Mouse (Mus musculus) heart, adult 2 months (tissue): ENCODE results near the gene Olfr1015. TPM values are rescaled to one million over a fixed set of nuclear protein-coding genes. Genes with fewer than 3 reads are reported as not detected.

Experiments
- DNase-seq, 2 experiments: peaks; one replicate each; pipeline ENCODE4 v3.0.0; 2021
- H3K27ac ChIP-seq: fragments of 200-600 bp; 2 replicates; pipeline ENCODE4 v1.8.1; 2022
- H3K27me3 ChIP-seq: fragments of 200-500 bp; 2 replicates; pipeline ENCODE4 v1.6.1; 2012; ENCODE audit warnings: mild to moderate bottlenecking, low read length, inconsistent platforms, mixed read lengths; ENCODE audit not compliant: control insufficient read depth, insufficient read depth
- H3K36me3 ChIP-seq: fragments of 200-500 bp; 2 replicates; pipeline ENCODE4 v1.6.1; 2012; ENCODE audit warnings: low read length, inconsistent platforms; ENCODE audit not compliant: control insufficient read depth, insufficient read depth
- H3K4me1 ChIP-seq: fragments of 200-500 bp; 2 replicates; pipeline ENCODE4 v1.6.1; 2011; ENCODE audit warnings: low read length; ENCODE audit not compliant: control insufficient read depth, insufficient read depth
- H3K4me3 ChIP-seq: fragments of 200-600 bp; 2 replicates; pipeline ENCODE4 v1.8.1; 2022
- H3K79me2 ChIP-seq: fragments of 200-500 bp; replicated peaks from 2 replicates; pipeline ENCODE4 v1.6.1; 2012; ENCODE audit warnings: mild to moderate bottlenecking, inconsistent platforms, low read length, moderate library complexity, mixed read lengths; ENCODE audit not compliant: control insufficient read depth, insufficient read depth
- H3K9ac ChIP-seq: fragments of 200-500 bp; 2 replicates; pipeline ENCODE4 v1.6.1; 2012; ENCODE audit warnings: low read depth, mild to moderate bottlenecking, control low read depth, inconsistent platforms, low read length, mixed read lengths
- CTCF ChIP-seq: fragments of 200-600 bp; IDR thresholded peaks from 2 replicates; pipeline ENCODE4 v1.8.1; 2022; ENCODE audit warnings: antibody characterized with exemption, mild to moderate bottlenecking, moderate library complexity
- EP300 ChIP-seq: fragments of 200-500 bp; IDR thresholded peaks from 2 replicates; pipeline ENCODE4 v1.6.1; 2011; ENCODE audit warnings: low read depth, low read length, control low read depth; ENCODE audit not compliant: insufficient read depth
- POLR2A ChIP-seq: fragments of 200-500 bp; IDR thresholded peaks from 2 replicates; pipeline ENCODE4 v1.6.1; 2011; ENCODE audit warnings: mild to moderate bottlenecking, low read depth, low read length, control low read depth; ENCODE audit not compliant: insufficient read depth
- WGBS: fragments of 180-500 bp; shearing (Covaris S2); methylation state at CpG from one replicate; pipeline ENCODE4 v1.1.7; 2018; 5-methylcytosine and 5-hydroxymethylcytosine counted together
- intact Hi-C: fragments of 180-260 bp; cut with DNase I; formaldehyde crosslinking; loops from one replicate; pipeline ENCODE4 v1.15.1; 2025
- long read RNA-seq: library from polyadenylated mRNA; stranded (forward); transcript quantifications from one replicate; pipeline ENCODE4 v2.0.0, GENCODE M21; 2021
- polyA plus RNA-seq: library from polyadenylated mRNA; depleted of rRNA; stranded (reverse); fragments of >200 nt; gene quantifications from 2 replicates; pipeline ENCODE4 v1.2.3, GENCODE M21; 2012; rRNA removed
- total RNA-seq, 2 experiments: library from RNA; stranded (reverse); gene quantifications; 2 replicates each; pipeline ENCODE4 v1.2.3; 2021

The Olfr1015 gene
- total RNA-seq = not detected
- polyA plus RNA-seq = not detected in 2 replicates
- long read RNA-seq = 0 reads

DNA sequence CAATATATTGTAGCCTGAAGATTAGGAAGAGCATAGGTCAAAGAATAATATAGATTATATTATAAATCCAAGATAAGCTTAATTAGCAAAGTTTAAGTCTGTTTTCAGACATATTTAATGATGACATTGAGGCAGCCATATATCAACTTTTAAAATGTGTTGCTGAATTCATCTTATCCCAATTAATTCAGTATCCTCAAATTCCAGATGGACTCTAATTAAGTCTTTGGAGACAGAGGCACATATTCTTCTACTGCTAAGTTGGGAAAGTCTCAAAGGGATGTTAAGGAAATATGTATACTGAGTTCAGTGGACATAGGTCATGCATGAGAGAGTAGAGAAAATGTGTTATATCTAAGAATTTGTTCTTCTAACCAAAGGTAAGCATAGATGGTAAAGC lies at the start of gene Olfr1015:
Olfr1015 (plus strand) TSS at position 301 of the 400 bp plus-strand sequence.
- H3K4me3 ChIP-seq = no peak within 1 kb of the TSS
- no peak for DNase-seq
- no peak within 1 kb of the TSS for H3K27ac ChIP-seq
- TF ChIP-seq POLR2A = no peak
- TF ChIP-seq CTCF = no peak
- no peak for TF ChIP-seq EP300
- H3K9ac ChIP-seq = no peak within 1 kb of the TSS
- no peaks in the 10 kb centered on the region for H3K4me1 ChIP-seq
- no peaks in the 10 kb centered on the region for H3K79me2 ChIP-seq
- H3K36me3 ChIP-seq = no peaks in the 10 kb centered on the region
- intact Hi-C loops = no loop called here
- no peaks in the 10 kb centered on the region for H3K27me3 ChIP-seq

DNA sequence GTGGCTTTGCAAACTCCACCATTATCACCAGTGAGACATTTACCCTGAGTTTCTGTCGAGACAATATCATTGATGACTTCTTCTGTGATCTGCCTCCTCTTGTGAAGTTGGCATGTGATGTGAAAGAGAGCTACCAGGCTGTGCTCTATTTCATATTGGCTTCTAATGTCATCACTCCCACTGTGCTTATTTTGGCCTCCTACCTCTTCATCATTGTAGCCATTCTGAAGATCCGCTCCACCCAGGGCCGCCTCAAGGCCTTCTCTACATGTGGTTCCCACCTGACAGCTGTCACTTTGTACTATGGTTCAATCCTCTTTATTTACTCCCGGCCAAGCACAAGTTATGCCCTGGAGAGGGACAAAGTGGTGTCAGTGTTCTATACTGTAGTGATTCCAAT lies 28.0 kb upstream of the Olfr1015 start:
- intact Hi-C loops = no loop called here
- TF ChIP-seq POLR2A = no peak
- no peak for TF ChIP-seq CTCF
- TF ChIP-seq EP300 = no peak
- WGBS = 72% methylated on average over 4 of the region's 4 CpGs
- no peaks in the 10 kb centered on the region for H3K4me1 ChIP-seq
- DNase-seq = no peak
- no peak overlapping the region for H3K9ac ChIP-seq
- no peaks in the 10 kb centered on the region for H3K27me3 ChIP-seq
- H3K36me3 ChIP-seq = no peaks in the 10 kb centered on the region
- no peak overlapping the region for H3K4me3 ChIP-seq
- H3K79me2 ChIP-seq = no peaks in the 10 kb centered on the region
- no peak overlapping the region for H3K27ac ChIP-seq

DNA sequence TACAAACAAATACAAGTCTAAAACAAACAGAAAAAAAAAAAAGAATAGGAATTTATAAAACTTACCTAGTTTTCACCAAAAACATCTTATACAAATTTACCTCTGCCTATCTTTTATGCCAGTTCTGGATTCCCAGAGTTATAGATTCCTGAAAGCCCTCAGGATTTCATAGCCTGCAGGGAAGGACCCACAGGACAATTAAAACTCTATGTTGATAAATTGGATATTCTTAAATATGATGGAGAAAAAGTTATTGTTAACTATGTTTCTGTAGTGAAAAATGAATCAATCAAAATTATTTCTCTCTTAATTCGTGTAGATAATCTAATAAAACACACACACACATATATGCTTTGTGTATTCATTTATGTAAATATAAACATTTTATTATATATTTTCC lies 19.2 kb upstream of the Olfr1015 start, which contains the start of gene Olfr1012:
Olfr1012 (minus strand) TSS at position 101 of the 400 bp plus-strand sequence.
- DNase-seq = no peak
- no peaks in the 10 kb centered on the region for H3K4me1 ChIP-seq
- intact Hi-C loops = no loop called here
- no peaks in the 10 kb centered on the region for H3K36me3 ChIP-seq
- no peaks in the 10 kb centered on the region for H3K27me3 ChIP-seq
- TF ChIP-seq EP300 = no peak
- no peak for TF ChIP-seq POLR2A
- TF ChIP-seq CTCF = no peak
- no peak within 1 kb of the TSS for H3K4me3 ChIP-seq
- no peak within 1 kb of the TSS for H3K27ac ChIP-seq
- WGBS = 35% methylated on average over 1 of the region's 1 CpGs
- H3K9ac ChIP-seq = no peak within 1 kb of the TSS
- H3K79me2 ChIP-seq = no peaks in the 10 kb centered on the region

DNA sequence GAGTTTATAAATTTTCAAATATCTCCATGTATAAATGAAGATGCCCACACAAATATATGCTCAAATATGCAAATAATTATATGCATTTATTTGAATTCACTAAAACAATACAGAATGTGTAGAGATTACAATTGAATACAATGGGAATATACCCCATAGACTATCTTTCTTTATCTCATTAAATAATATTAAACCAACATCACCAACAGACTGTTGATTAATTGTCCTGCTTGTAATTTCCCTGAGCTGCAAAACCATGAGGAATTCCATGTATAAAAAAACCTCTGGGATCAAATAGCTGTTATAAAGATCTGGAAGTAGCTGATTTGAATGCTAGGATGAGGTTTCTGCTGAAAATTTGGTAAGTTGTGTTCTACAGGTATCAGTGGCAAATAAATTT lies 15.0 kb upstream of the Olfr1015 start, which contains the start of gene Olfr1013:
Olfr1013 (plus strand) TSS at position 301 of the 400 bp plus-strand sequence.
- DNase-seq = no peak
- Histone ChIP-seq H3K9ac (no peak within 1 kb of the TSS), H3K36me3 (no peaks in the 10 kb centered on the region), H3K4me3 (no peak within 1 kb of the TSS), H3K27me3 (no peaks in the 10 kb centered on the region), H3K79me2 (no peaks in the 10 kb centered on the region), H3K27ac (no peak within 1 kb of the TSS), H3K4me1 (no peaks in the 10 kb centered on the region)
- TF ChIP-seq EP300 (no peak), POLR2A (no peak)
- intact Hi-C loops = no loop called here

DNA sequence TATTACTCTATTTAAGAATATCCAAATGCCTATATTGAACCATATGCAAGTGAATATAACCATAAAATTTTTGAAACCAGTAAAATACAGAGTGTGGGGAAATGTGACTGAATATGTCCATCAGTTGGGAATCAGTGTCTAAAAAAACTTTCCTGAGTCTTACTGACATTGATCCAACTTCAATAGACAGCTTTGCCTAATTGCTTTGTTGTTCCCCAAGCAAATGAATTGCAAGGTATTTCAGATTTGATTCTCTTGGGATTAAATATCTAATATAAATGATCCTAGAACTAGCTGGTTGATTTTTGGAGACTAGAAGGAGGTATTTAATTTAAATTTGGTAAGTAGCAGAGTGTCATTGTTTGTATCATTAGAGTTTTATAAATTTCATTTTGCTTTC lies 9.4 kb upstream of the Olfr1015 start, which contains the start of gene Olfr1014:
Olfr1014 (plus strand) TSS at position 301 of the 400 bp plus-strand sequence.
- Histone ChIP-seq H3K27ac (no peak within 1 kb of the TSS), H3K36me3 (no peaks in the 10 kb centered on the region), H3K27me3 (no peaks in the 10 kb centered on the region), H3K4me1 (no peaks in the 10 kb centered on the region), H3K4me3 (no peak within 1 kb of the TSS), H3K9ac (no peak within 1 kb of the TSS), H3K79me2 (no peaks in the 10 kb centered on the region)
- no peak for DNase-seq
- no peak for TF ChIP-seq POLR2A
- no peak for TF ChIP-seq CTCF
- no peak for TF ChIP-seq EP300
- intact Hi-C loops = no loop called here

DNA sequence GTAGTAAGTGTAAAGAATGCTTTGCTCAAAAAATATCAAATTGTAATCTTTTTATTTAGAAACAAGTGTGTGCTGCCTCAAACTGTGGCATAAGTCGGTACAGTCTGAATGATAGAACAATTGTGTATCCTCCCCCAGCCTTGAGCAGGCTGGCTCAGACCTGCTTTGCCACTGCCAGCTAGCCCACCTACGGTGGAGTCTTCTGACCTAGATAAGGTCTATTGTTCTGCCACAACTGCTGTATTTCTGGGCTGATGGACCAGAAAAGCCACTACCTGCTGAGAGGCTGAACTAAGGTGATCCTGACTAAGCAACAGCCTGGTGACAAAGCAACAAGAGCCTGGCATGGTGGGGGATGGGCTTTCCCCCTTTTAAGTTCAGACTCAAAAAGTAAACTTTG lies 10.5 kb downstream of the Olfr1015 start:
- no peak overlapping the region for H3K4me3 ChIP-seq
- DNase-seq = no peak
- no peaks in the 10 kb centered on the region for H3K79me2 ChIP-seq
- H3K36me3 ChIP-seq = no peaks in the 10 kb centered on the region
- intact Hi-C loops = no loop called here
- H3K4me1 ChIP-seq = no peaks in the 10 kb centered on the region
- WGBS = 65% methylated on average over 2 of the region's 2 CpGs
- no peaks in the 10 kb centered on the region for H3K27me3 ChIP-seq
- H3K9ac ChIP-seq = no peak overlapping the region
- no peak overlapping the region for H3K27ac ChIP-seq
- TF ChIP-seq EP300 (no peak), CTCF (no peak)

DNA sequence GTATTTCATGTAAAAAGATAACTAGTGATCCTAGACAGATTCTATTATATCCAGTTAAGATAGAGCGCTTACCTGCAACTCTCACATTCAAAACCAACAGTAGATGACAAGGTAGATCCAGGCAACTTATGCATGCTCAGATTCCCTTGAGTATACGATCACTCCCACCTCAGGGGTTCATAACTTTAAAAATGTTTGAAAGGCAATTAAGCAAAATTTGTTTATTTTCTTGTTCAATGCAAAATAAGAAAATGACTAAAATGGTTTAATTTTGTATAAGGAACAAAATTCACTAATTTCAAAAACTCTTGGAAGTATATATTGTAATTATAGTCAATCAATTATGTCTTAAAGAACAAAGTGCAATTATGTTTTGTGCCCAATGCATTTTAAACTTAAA lies 20.6 kb downstream of the Olfr1015 start, which contains the start of gene Olfr1016:
Olfr1016 (minus strand) TSS at position 101 of the 400 bp plus-strand sequence.
- no peak within 1 kb of the TSS for H3K4me3 ChIP-seq
- no peaks in the 10 kb centered on the region for H3K4me1 ChIP-seq
- intact Hi-C loops = no loop called here
- H3K79me2 ChIP-seq = no peaks in the 10 kb centered on the region
- no peak within 1 kb of the TSS for H3K9ac ChIP-seq
- no peaks in the 10 kb centered on the region for H3K36me3 ChIP-seq
- TF ChIP-seq POLR2A (no peak), EP300 (no peak), CTCF (no peak)
- no peaks in the 10 kb centered on the region for H3K27me3 ChIP-seq
- WGBS = 80% methylated on average over 2 of the region's 2 CpGs
- no peak within 1 kb of the TSS for H3K27ac ChIP-seq
- no peak for DNase-seq
